Mouse (Mus musculus) cerebellum, adult 8-10 months (tissue): ENCODE data around the gene Nfix.

ENCODE experiments used
- DNase-seq: peaks from one replicate; pipeline ENCODE4 v3.0.0; 2022

Nfix gene

GRCm38 (mm10) chr8:84793791-84794485 is 6.2 kb downstream of the Nfix start:
- peak; percentile 77 for DNase-seq

GRCm38 (mm10) chr8:84793134-84793533 is 7.0 kb downstream of the Nfix start:
- DNase-seq, result no peak

- DNase-seq, result no peak
These were observed 7.7 kb downstream of the Nfix start for GRCm38 (mm10) chr8:84792429-84792947.

GRCm38 (mm10) chr8:84790537-84790936 is 9.6 kb downstream of the Nfix start:
- no peak for DNase-seq

- peak; percentile 73 for DNase-seq
These were observed 10.2 kb downstream of the Nfix start for GRCm38 (mm10) chr8:84789855-84790486.

- DNase-seq, result no peak
These were observed 10.8 kb downstream of the Nfix start for GRCm38 (mm10) chr8:84789345-84789744.

- no peak for DNase-seq
These were observed 11.2 kb downstream of the Nfix start for GRCm38 (mm10) chr8:84788896-84789295.

- DNase-seq, result peak; percentile 67
These were observed 12.4 kb downstream of the Nfix start for GRCm38 (mm10) chr8:84787523-84788302.

- no peak for DNase-seq
These were observed 13.2 kb downstream of the Nfix start for GRCm38 (mm10) chr8:84786801-84787467.

- DNase-seq, result peak; percentile 63
These were observed 14.1 kb downstream of the Nfix start for GRCm38 (mm10) chr8:84785756-84786677.

- no peak for DNase-seq
These were observed 14.7 kb downstream of the Nfix start for GRCm38 (mm10) chr8:84785506-84785755.

GRCm38 (mm10) chr8:84784681-84785505 is 15.3 kb downstream of the Nfix start:
- peak; percentile 62 for DNase-seq

GRCm38 (mm10) chr8:84783919-84784581 is 16.1 kb downstream of the Nfix start:
- peak; percentile 71 for DNase-seq

- DNase-seq, result no peak
These were observed 16.8 kb downstream of the Nfix start for GRCm38 (mm10) chr8:84783198-84783918.

- DNase-seq, result no peak
These were observed 17.5 kb downstream of the Nfix start for GRCm38 (mm10) chr8:84782680-84783079.

- no peak for DNase-seq
These were observed 18.2 kb downstream of the Nfix start for GRCm38 (mm10) chr8:84781686-84782505.

GRCm38 (mm10) chr8:84780949-84781680 is 19.0 kb downstream of the Nfix start:
- no peak for DNase-seq

- DNase-seq, result no peak
These were observed 20.0 kb downstream of the Nfix start for GRCm38 (mm10) chr8:84780225-84780555.
